Mouse (Mus musculus) G1E (cell line): ENCODE measurements at regions not wholly inside any gene's neighbourhood (a gene's known extent, or its start where the extent isn't known, plus 50 kb on each side); places are given as distances from the start of the nearest gene placed in this dataset.
"Not testable (repeated sequence)": the region's sequence is repeated elsewhere in the genome, so short reads cannot be mapped to it uniquely, and the experiment has no call there.

Experiments
- ATAC-seq: 2 replicates; pipeline ENCODE4 v1.8.0; 2016; ENCODE audit warnings: mild to moderate bottlenecking; ENCODE audit not compliant: insufficient number of reproducible peaks, poor library complexity, low FRiP score, severe bottlenecking; ENCODE audit errors: extremely low read depth
- DNase-seq: peaks from one replicate; pipeline ENCODE4 v3.0.0; 2012; ENCODE audit warnings: low spot score
- H3K27me3 ChIP-seq: 2 replicates; pipeline ENCODE4 v1.6.1; 2012; ENCODE audit warnings: mild to moderate bottlenecking, low read length, inconsistent platforms; ENCODE audit not compliant: insufficient read depth
- H3K36me3 ChIP-seq: replicated peaks from 2 replicates; pipeline ENCODE3; 2012; ENCODE audit warnings: mild to moderate bottlenecking, inconsistent platforms
- H3K4me1 ChIP-seq: 2 replicates; pipeline ENCODE4 v1.6.1; 2012; ENCODE audit warnings: low read depth, low read length, inconsistent platforms, mixed read lengths; ENCODE audit not compliant: insufficient read depth
- H3K4me3 ChIP-seq: 2 replicates; pipeline ENCODE4 v1.5.1; 2012; ENCODE audit warnings: low read depth, mild to moderate bottlenecking, inconsistent platforms, low read length, moderate library complexity, mixed read lengths
- H3K9me3 ChIP-seq: replicated peaks from 2 replicates; pipeline ENCODE4 v1.6.1; 2012; ENCODE audit warnings: inconsistent platforms
- CTCF ChIP-seq: IDR thresholded peaks from 2 replicates; pipeline ENCODE4 v1.5.1; 2012; ENCODE audit warnings: low read depth, low read length, inconsistent platforms, mixed read lengths
- GATA1 ChIP-seq: IDR thresholded peaks from 2 replicates; pipeline ENCODE4 v1.6.1; 2012; ENCODE audit warnings: borderline replicate concordance, low read length, inconsistent platforms, mixed read lengths
- GATA2 ChIP-seq: IDR thresholded peaks from 2 replicates; pipeline ENCODE4 v1.6.1; 2012; ENCODE audit warnings: low read depth, low read length, inconsistent platforms, borderline replicate concordance
- POLR2AphosphoS5 ChIP-seq: IDR thresholded peaks from 2 replicates; pipeline ENCODE4 v1.6.1; 2012; ENCODE audit warnings: low read depth, low read length, inconsistent platforms; ENCODE audit not compliant: insufficient replicate concordance
- TAL1 ChIP-seq: conservative IDR thresholded peaks from 2 replicates; pipeline ENCODE4 v1.6.1; 2012; ENCODE audit warnings: low read depth, low read length, inconsistent platforms, mixed read lengths

DNA sequence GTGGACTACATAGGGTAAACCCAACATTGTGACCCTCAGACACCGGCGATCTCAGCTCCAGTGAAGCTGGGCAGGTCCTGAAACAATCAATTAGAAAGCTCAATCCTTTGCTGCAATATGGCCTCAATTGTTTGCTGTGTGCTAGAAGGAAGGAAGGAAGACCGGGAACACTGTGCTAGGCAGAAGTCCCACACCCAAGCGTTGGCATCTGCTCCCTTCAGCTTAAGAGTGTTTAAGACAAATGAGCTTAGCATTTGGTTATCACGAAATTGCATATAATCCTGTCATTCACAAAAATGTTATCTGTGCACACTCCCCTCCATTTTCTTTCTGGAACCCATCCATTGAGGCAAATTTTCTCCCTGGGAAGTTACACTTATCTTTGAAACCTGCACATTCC, 110.7 kb upstream of the Cpne8 start:
- no peak for ATAC-seq
- peaks cover 19% of the 10 kb centered on the region for H3K9me3 ChIP-seq
- TF ChIP-seq POLR2AphosphoS5 = no peak
- TF ChIP-seq TAL1 = no peak
- no peak overlapping the region for H3K4me3 ChIP-seq
- no peaks in the 10 kb centered on the region for H3K27me3 ChIP-seq
- DNase-seq = no peak
- no peaks in the 10 kb centered on the region for H3K36me3 ChIP-seq
- H3K4me1 ChIP-seq = no peaks in the 10 kb centered on the region

DNA sequence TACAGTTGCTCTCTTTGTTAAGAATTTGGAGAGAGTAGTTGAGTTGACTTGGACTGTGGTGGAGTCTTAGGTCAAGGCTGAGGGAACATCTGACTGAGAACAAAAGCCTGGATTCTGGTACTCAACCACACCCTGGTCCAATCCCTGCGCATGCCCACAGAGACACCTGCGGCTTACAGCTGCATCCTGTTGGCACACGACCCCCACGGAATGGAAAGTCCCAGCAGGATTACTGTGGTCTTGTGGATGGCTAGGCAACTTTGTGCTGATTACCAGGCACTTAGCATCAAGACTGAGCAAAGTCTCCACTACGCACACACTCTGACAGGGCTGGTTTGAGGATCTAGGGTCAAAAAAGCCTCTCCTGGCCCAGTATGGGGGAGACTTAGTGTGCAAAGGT, 105.5 kb upstream of the Cpne8 start:
- DNase-seq (no peak), ATAC-seq (no peak)
- H3K27me3 ChIP-seq = no peaks in the 10 kb centered on the region
- H3K36me3 ChIP-seq = no peaks in the 10 kb centered on the region
- H3K4me3 ChIP-seq = no peak overlapping the region
- TF ChIP-seq GATA2 (no peak), POLR2AphosphoS5 (no peak), GATA1 (no peak), TAL1 (no peak), CTCF (no peak)
- peaks cover 28% of the 10 kb centered on the region for H3K9me3 ChIP-seq
- H3K4me1 ChIP-seq = no peaks in the 10 kb centered on the region

DNA sequence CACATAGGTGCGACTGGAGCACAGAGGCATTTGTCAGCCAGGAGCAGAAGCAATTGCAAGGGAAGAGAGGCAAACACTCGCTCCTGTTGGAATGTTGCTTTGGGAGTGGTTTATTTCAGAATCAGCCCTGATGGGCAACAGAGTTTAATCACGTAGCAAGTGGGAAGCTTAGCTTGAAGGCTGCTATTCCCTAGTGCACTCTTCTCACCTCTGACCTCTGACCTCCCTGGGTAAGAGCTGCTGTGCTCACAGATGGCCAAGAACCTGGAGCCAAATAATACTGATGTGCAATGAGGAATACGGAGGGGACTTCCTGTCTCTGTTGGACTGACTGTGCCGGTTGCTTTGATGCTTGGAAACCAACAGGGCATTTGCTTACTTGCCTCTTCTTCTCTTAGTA, 88.3 kb upstream of the Cpne8 start:
- H3K36me3 ChIP-seq = no peaks in the 10 kb centered on the region
- H3K27me3 ChIP-seq = no peaks in the 10 kb centered on the region
- ATAC-seq (no peak), DNase-seq (no peak)
- H3K4me1 ChIP-seq = no peaks in the 10 kb centered on the region
- H3K9me3 ChIP-seq = peaks cover 25% of the 10 kb centered on the region
- no peak overlapping the region for H3K4me3 ChIP-seq
- no peak for TF ChIP-seq GATA1
- TF ChIP-seq GATA2 = no peak
- no peak for TF ChIP-seq TAL1
- TF ChIP-seq CTCF = no peak
- no peak for TF ChIP-seq POLR2AphosphoS5

DNA sequence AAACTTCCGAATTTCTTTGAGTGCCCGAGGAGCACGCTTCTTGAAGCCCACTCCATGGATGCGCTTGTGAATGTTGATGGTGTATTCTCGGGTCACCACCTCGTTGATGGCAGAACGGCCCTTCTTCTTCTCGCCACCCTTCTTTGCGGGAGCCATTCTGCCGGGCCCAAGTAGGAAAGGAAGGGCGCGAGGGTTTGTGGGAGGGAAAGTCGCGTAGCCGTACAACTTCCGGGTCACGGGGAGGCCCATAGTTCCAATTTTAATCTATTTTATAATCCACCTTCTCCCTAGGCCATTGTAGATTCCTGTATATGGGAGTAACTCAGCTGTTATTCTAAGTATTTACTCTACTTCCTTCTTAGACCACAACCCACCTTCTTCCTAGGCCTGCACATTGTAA, 85.3 kb upstream of the Cpne8 start:
- peaks cover 22% of the 10 kb centered on the region for H3K9me3 ChIP-seq
- H3K4me3 ChIP-seq, DNase-seq, ATAC-seq, H3K36me3 ChIP-seq, H3K27me3 ChIP-seq, H3K4me1 ChIP-seq: not testable (repeated sequence)

DNA sequence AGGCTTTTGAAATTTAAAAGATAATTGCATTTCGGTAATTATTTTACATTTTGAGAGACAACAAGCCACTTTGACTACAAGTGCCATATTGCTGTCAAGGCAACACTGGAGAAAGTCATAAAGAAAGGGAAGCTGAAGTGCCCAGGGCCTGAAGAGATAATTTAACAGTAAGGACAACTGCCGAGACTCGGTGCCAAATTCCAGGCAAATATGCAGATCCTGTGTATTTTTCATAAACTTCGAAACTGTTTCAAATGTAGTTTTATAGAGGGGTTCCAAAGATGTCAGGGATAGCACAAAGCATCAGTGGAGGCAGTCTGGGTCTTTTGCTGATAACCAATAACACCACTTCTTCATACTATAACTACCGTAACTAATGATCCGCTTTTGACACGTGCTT, 54.7 kb upstream of the Cpne8 start:
- H3K36me3 ChIP-seq = no peaks in the 10 kb centered on the region
- H3K27me3 ChIP-seq = no peaks in the 10 kb centered on the region
- H3K4me1 ChIP-seq = no peaks in the 10 kb centered on the region
- DNase-seq (no peak), ATAC-seq (no peak)
- no peak overlapping the region for H3K4me3 ChIP-seq
- TF ChIP-seq POLR2AphosphoS5 = no peak
- TF ChIP-seq TAL1 = no peak
- TF ChIP-seq CTCF = no peak
- no peak for TF ChIP-seq GATA2
- no peak for TF ChIP-seq GATA1
- H3K9me3 ChIP-seq = 0 out of 2 replicates have a peak, but pooled peaks cover 4% of the 10 kb centered on the region
